Mouse (Mus musculus) cerebellum, adult 9-11 months (tissue): ENCODE measurements around the gene Nhlh2.

Source experiments
- DNase-seq: peaks from one replicate; pipeline ENCODE4 v3.0.0; 2022

Nhlh2 gene

DNA sequence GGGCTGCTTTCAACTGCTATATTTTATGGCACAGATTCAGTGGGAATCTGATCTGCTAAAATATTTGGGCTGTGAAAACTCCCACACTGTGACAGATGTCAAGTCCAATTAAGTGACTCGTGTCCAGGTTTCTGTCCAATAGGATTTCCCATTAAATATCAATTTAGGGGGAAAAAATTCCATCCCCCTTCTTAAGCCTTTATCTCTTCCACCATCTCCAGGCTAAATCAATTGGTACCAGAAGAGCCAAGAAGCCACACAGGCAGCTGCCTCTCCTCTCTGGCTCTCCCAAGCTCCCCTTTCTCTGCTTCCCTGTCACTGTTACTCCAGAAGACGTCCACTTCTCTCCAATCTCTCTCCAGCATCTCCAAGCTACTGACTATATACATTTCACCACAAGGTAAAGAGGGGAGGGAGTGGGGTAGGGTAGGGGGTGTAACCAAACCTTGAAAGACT lies at the start of gene Nhlh2:
TSS of gene Nhlh2 (plus strand) at position 151 of the 456 bp plus-strand sequence.
- DNase-seq, result peak; percentile 48

GRCm38 (mm10) chr3:101961146-101961835 lies 48.6 kb upstream of the Nhlh2 start:
- no peak for DNase-seq

- DNase-seq, result no peak
These were observed 46.4 kb upstream of the Nhlh2 start for GRCm38 (mm10) chr3:101963501-101963900.

DNA sequence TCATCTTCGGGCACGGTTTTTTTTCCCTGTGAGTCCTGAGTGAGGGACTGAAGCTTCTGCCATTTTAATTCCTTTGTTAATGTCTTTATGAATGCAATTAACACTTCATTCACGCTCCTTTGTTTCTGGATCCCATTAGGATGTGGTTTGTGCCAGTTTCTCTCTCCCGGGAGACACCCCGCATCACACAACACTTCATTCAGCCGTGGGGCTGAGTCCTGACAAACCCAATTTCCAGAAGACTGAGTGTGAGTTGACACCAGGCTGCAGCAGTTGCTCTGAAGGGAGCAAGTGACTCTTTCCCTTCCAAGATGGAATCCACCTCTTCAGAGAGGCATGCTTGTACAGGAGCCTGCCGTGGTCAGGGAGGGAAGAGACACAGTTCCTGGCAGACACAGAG lies 45.5 kb upstream of the Nhlh2 start:
- no peak for DNase-seq

DNA sequence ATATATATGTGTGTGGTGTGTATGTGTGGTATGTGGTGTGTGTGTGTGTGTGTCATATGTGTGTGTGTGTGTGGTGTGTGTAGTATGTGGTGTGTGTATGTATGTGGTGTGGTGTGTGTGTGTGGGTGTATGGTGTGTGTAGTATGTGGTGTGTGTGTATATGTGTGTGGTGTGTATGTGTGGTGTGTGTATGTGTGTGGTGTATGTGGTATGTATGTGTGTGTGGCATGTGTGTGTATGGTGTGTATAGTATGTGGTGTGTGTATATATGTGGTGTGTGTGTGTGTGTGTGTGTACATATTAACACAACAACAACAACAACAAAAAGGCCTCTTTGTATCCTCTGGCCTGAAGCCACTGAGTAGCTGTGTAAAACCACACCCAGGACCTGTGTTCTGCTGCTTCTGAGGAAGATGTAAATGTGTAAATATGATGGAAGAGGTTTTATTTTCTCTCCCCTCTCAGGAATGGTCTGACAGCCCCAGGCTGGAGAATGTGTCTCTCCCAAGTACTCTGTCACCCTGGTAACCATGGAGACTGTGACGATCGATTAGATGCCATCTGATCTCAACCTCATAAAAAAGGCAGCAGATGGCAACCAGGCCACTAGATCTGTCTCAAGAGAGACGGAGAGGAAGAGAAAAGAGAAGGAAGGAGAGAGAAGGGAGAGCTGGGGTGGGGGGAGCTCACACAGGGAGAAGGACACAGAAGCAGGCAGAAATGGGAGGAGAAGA lies 42.9 kb upstream of the Nhlh2 start:
- no peak for DNase-seq

DNA sequence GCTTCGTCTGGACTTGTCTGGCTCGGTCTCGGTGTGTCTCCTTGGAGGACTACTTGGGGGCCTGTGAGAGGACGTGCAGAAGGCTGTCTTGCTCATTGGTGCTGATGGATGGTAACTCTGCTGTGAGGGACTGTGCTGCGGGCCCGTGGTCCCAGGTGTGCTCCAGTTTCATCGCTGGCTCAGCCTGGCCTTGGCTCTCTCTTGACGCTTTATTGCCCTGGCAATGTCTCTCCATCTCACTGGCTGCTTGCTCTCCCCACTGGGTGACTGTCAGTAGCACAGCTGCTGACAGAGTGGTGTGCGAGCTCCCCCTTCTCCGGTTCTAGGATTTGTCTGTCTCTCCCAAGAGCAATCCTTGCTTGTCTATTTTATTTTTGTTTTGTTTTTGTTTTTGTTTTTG lies 34.5 kb upstream of the Nhlh2 start:
- no peak for DNase-seq

DNA sequence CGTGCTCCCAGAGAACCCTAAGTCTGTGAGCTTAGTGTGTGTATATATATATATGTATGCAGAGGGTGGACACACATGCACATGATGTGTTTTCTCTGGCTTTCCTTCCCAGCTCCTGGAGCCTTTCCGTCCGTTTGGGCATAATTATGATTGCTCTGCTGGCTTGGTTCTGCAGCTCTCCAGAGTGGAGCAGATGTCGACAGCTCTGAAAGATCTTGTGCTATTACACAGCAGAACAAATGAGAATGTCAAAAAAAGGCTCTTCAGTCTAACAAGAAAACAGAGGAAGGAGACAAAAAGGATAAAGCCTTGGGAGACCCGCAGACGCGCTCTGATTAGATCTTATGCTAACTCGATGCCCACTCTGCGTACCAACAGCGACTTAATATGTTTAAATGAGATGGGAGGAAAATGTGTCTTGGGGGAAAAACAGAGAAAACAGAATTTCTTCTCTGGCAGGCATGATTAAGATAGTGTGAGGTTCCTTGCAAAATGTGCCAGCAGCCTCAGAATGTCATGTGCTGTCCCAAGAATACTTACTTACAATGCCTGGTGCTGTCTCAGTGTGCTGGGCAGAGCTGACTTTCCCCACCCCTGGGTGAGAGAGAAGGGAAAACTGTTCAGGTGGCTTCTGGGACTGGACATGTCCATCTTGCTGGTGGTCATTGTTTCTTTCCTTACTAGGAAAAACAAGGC lies 31.4 kb upstream of the Nhlh2 start:
- no peak for DNase-seq

- DNase-seq, result no peak
These were observed 26.0 kb upstream of the Nhlh2 start for GRCm38 (mm10) chr3:101983917-101984316.

GRCm38 (mm10) chr3:101985634-101986033 lies 24.2 kb upstream of the Nhlh2 start:
- DNase-seq, result no peak

- no peak for DNase-seq
These were observed 19.7 kb upstream of the Nhlh2 start for GRCm38 (mm10) chr3:101990136-101990535.

DNA sequence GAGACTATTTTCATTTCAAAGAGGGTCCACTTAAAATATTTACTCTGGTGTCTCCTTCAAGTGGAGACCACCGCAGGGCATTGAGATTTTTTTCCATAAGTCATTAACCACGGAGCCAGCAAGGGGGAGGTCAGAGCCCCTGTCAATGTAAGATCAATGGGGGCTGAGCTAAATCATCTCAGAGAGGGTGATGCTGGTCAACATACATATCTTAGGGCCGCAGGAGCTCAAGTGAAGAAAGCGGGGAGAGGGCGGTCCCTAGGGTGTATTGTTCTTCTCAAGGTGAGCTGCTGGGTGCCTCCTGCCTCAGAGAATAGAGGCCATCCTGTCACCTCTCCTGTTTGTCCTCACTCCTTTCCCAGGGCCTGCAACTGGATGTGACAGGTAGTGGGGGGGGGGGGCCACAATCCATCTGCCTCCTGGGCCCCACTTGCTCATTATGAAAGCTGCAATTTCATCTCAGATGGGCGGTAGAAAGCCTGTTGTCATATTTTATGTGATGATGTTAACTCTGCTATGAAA lies 18.8 kb upstream of the Nhlh2 start:
- no peak for DNase-seq

GRCm38 (mm10) chr3:101997851-101998250 lies 12.0 kb upstream of the Nhlh2 start:
- peak; percentile 58 for DNase-seq

DNA sequence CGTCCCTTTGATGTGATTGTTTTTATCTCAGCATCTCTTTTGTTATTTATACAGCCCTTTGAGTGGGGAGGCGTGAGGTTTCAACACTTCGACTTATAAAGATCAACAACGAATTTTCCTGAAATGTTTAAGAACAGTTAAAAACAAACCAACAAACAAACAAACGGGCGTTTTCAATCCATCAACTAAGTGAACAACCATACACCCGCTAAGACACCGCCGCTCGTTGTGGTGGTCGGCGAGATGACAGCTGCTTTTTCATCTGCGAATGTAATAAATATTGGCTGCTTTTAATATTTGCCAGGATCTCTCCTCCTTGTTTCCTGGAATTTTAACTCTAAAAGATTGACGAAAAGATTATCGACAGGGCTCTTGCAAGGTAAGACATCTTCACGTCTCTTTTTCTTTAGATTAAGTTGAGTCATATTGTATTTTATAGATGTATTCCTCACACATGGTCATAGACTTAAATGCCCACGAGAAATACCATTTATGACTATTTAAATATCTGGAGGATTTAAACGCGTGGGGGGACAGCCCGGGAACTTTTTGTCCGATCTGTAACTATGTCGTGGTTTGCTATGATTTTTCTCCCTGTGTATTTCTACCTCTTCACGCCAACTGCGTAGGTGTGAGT lies 923 bp downstream of the Nhlh2 start:
- DNase-seq, result no peak

- peak; percentile 81 for DNase-seq
These were observed 1.6 kb downstream of the Nhlh2 start for GRCm38 (mm10) chr3:102011318-102012075.

DNA sequence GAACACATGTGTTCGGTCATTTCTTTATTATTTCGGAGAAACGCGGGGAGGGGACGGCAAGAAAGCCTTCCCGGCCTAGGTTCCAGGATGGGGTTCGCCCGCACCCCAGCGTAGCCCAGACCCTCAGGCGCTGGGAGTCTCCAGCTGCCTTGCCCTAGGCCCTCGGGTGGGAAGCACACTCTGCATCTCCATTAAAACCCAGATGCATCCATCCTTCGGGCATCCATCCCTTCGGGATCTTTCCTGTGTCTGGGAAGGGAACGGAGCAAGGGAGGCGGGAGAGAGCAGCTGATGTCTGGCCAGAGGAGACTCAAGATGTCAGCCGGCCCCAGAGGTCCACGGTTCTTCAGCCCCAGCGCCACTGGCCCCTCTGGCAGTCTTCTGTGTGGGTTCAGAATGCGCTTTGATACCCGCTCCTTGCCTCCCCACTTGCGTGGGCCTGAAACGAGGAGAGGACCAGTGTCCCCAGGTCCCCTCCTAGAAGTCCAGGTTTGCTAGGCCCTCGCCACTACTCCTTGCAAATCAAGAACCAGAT lies 2.3 kb downstream of the Nhlh2 start:
- DNase-seq, result peak; percentile 57

DNA sequence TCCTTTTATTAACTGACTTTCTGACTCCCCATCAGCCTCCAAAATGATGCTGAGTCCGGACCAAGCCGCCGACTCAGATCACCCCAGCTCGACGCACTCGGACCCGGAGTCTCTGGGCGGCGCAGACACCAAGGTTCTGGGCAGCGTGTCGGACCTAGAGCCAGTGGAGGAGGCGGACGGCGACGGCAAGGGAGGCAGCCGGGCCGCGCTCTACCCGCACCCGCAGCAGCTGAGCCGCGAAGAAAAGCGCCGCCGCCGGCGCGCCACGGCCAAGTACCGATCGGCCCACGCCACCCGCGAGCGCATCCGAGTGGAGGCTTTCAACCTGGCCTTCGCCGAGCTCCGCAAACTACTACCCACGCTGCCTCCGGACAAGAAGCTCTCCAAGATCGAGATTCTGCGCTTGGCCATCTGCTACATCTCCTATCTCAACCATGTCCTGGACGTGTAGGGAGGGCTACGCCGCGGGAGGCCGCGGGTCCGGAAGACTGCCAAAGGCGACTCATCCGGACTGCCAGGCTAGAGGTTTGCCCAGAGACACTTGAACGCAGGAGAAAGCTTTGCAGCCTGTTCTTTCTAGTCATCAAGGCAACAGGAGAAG lies 2.8 kb downstream of the Nhlh2 start:
- peak; percentile 96 for DNase-seq

DNA sequence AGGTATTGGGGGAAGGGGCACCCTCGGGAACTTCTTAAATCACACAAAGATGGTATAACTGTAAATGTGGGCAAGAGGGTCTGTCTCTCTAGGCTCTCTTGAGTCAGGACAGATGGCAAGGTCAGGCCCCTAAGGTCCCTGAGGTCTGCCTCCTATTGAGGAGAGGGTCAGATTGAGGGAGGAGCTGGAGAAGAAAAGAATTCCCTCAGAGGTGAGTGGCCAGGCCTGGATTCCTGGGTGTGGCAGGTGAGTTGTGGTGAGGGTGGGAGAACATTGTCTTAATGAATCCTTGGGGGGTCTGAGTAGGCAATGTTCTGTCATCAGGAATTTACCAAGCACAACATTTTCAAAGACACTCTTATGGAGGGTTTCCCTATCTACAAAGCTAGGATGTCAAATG lies 10.7 kb downstream of the Nhlh2 start:
- DNase-seq, result no peak

GRCm38 (mm10) chr3:102022721-102023120 lies 12.8 kb downstream of the Nhlh2 start:
- DNase-seq, result no peak

- DNase-seq, result no peak
These were observed 13.5 kb downstream of the Nhlh2 start for GRCm38 (mm10) chr3:102023337-102023736.

DNA sequence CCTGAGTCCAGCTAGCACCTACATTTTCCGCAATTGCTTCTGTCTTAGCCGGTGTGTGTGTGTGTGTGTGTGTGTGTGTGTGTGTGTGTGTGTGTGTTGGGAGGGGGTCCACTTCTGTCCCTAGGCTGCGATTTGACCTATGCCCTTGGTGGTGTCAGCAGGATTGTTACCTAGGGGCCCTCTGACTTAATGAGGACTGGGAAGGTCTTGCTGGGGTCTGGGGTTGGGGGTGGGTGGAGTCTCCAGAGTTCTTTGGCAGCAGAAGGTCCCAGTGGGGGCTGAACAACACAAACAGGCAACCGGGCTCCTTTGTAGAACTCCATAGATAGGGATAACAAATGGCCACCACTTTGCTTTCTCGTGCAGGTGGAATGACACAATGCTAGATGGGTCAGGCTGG lies 14.0 kb downstream of the Nhlh2 start:
- DNase-seq, result no peak

- DNase-seq, result no peak
These were observed 15.1 kb downstream of the Nhlh2 start for GRCm38 (mm10) chr3:102024981-102025451.
